Mouse (Mus musculus) midbrain, embryonic 15.5 days (tissue): Measurements from ENCODE around the gene Mrps14. TPM values are rescaled to one million over a fixed set of nuclear protein-coding genes. Genes with fewer than 3 reads are reported as not detected.

Experiments used
- polyA plus RNA-seq: library from polyadenylated mRNA; unstranded; fragments of >200 nt; fragmentation: Nextera tagmentation; extraction: Ambion mirVana; gene quantifications from 2 replicates; pipeline ENCODE4 v1.2.1, GENCODE M21; 2015

Gene Mrps14
- polyA plus RNA-seq, 1 experiment from 2014 or later: 113 TPM

Other genes starting within 250 kb of the Mrps14 start
- 1.7 TPM in 2 replicates for gene 4930523C07Rik, start 150.8 kb upstream of the Mrps14 start, polyA plus RNA-seq
- not detected in 2 replicates for gene Tnn, start 41.6 kb upstream of the Mrps14 start, polyA plus RNA-seq
- 242 and 256 TPM in 2 replicates for gene Cacybp, start 17.7 kb downstream of the Mrps14 start, polyA plus RNA-seq